Mouse (Mus musculus) common myeloid progenitor, adult 5-6 weeks (primary cell): ENCODE results near the gene Tent2. TPM values are rescaled to one million over a fixed set of nuclear protein-coding genes. Genes with fewer than 3 reads are reported as not detected.

Source experiments
- ATAC-seq: replicated peaks from 2 replicates; pipeline ENCODE4 v1.8.0; 2016; ENCODE audit warnings: low read depth, mild to moderate bottlenecking, moderate TSS enrichment, inconsistent platforms; ENCODE audit not compliant: poor library complexity, severe bottlenecking
- total RNA-seq: library from RNA; stranded (forward); fragments of 200-1000, 187-1606 nt; gene quantifications from 2 replicates; pipeline ENCODE4 v1.2.3, GENCODE M21; 2017

The Tent2 gene
- total RNA-seq, 1 experiment from 2014 or later, result 50.8 TPM

- peak; percentile 96 for ATAC-seq
Measured at GRCm38 (mm10) chr13:93144336-93145167, 47.6 kb downstream of the Tent2 start, which contains the start of gene Cmya5. Gene Cmya5, minus strand, starts transcription at chr13:93144724.

DNA sequence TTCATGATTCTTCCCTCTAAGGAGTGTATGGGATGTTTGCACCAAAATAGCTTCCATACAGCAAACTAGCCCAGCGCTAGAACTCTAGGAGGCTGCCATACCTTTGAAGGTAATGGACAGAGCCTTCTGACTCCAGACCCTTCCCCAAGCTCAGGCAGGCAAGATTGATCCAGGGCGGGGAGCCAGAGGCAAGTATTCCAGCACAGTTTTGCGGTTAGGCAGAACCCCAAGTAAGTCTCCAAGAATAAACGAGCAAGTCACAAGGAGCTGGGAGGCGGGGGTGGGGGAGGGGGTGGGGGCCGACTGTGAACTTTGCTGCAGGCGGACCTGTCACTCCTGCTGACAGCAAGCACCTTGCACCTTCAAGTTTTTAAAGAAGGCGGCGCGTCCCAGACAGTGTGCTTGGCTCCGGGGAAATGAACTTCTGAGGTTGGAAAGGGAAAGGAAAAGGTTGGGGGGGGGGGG lies 48.3 kb downstream of the Tent2 start:
- ATAC-seq, result no peak

DNA sequence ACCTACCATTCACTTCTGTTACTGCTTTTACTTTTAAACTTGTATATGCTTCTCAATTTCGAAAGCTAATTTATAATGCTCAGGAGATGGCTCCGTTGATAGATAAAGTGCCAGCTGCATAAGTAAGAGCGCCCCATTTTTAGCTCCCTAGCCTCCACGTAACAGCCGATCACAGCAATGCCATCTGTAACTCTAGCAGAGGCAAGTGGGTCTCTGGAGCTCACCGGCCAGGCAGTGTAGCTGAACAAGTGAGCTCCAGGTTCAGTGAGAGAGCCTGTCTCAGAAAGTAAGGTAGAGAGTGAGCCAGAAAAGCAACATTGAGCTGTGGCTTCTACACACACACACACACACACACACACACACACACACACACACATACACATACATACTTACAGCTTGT lies 51.0 kb downstream of the Tent2 start:
- no peak for ATAC-seq

GRCm38 (mm10) chr13:93138059-93138458 lies 54.1 kb downstream of the Tent2 start:
- ATAC-seq, result no peak

DNA sequence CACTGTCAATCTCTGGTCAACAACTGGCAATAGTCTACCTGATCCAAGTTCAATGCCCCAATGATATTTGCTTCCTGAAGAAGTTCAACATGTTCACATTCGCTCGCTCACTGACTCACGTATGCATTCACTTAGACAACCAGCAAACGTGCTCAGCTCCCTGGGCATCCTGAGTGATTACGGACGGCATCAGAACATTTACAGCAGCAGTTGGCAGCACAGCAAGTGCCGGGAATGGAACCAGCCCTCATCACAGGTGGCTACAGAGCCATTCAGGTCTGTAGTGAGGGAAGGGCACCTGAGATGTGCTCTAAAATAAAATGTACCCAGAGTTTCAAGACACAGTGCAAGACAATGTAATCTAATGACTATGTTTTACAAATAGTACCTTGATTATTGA lies 55.1 kb downstream of the Tent2 start:
- ATAC-seq, result no peak

GRCm38 (mm10) chr13:93136251-93136650 lies 55.9 kb downstream of the Tent2 start:
- no peak for ATAC-seq

DNA sequence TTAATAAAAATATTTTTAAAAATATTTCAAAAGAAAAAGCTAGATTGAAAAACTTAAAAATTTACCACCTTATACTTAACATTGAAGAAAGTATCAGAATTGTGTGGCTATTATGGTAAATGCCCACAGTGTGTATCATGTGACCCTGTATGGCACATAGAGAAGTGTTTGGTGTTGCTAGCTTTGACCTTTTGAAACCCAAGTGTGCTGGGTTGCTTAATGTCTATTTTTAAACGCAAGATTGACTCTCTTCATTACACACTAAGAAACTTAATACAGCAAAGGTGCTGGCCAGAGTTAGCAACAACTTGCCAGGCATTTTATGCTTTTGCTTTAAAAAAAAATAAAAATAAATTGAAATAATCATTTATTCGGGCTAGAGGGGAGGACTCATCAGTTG lies 56.7 kb downstream of the Tent2 start:
- ATAC-seq, result no peak

DNA sequence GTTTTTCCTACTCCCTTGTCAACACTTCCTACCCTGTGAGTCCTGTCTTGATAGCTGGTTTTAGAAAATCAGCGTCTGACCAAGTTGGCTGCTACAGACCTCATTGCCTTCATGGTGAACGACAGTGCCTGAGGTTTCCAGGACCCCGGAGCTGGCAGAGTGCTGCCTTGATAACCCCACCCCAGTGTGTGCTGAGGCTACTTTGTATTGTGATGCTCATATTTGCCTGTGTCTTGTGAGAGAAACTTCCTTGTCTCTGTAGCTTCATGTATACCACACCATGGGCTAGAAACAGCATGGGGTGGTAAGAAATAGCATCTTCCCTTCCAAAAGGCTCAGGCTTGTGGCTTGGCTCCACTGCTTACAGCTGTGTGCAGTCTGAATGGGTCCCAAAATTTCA lies 61.5 kb downstream of the Tent2 start:
- no peak for ATAC-seq

GRCm38 (mm10) chr13:93128961-93129360 lies 63.2 kb downstream of the Tent2 start:
- ATAC-seq, result no peak

GRCm38 (mm10) chr13:93128111-93128860 lies 63.9 kb downstream of the Tent2 start:
- no peak for ATAC-seq

- ATAC-seq, result no peak
Measured at GRCm38 (mm10) chr13:93122321-93122720, 69.9 kb downstream of the Tent2 start.

DNA sequence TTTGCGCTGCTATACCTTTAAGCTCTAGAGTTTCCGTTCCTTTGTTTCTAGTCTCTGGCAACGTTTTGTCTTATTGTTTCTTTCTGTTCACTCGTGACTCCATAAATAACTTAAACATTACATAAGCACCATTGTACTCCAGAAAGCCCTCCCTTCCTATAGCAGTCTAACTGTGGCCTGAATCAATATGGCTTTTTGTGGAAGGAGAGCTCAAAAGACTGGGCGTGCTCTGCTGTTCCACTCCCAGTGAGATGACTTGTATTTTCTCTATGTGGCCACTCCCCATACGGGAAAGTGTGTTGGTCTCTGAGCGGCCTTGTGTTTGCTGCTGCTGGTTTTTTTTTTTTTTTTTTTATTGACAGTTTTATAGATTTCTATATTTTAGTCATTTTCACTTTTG lies 74.9 kb downstream of the Tent2 start:
- ATAC-seq, result no peak

GRCm38 (mm10) chr13:93102340-93103090 lies 89.7 kb downstream of the Tent2 start:
- no peak for ATAC-seq

DNA sequence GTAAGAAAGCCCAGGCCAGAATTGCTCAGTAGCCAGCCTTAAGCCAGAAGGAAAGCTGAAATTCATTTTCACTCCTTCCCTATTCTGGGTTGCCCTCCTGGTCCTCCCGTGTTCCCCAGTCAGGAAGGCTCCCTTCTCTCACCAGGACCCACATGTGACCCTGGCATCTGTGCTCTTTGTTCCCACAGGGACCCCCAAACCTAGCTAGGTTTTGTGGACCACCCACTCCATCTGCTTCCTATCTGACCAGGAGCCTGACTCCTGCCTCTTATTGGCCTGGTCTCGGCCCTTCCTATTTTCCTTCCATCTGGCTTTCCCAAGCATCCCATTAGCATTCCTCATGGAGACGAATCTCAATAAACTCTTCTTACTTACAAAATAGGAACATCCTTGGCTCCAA lies 93.6 kb downstream of the Tent2 start:
- no peak for ATAC-seq

DNA sequence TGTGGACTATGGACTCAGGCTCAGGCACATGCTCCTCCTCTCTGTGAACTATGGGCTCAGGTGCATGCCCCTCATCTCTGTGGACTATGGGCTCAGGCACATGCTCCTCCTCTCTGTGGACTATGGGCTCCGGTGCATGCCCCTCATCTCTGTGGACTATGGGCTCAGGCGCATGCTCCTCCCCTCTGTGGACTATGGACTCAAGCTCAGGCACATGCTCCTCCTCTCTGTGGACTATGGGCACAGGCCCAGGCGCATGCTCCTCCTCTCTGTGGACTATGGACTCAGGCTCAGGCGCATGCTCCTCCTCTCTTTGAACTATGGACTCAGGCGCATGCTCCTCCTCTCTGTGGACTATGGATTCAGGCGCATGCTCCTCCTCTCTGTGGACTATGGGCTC lies 95.5 kb downstream of the Tent2 start:
- ATAC-seq, result no peak

Other genes with a start within 250 kb of the Tent2 start
- under 0.01 TPM in 1 of 2 replicates, not detected in the other for gene Cmya5, start 47.7 kb downstream of the Tent2 start, total RNA-seq
- 7.6 and 9.3 TPM in 2 replicates for gene Homer1, start 107.2 kb upstream of the Tent2 start, total RNA-seq